Mouse (Mus musculus) ovary, postnatal 14 days (tissue): ENCODE results near the gene Samhd1.
"Not testable (repeated sequence)": the region's sequence is repeated elsewhere in the genome, so short reads cannot be mapped to it uniquely, and the experiment has no call there.

Experiments
- DNase-seq: peaks from one replicate; pipeline ENCODE4 v3.0.0; 2022; ENCODE audit warnings: low spot score

The Samhd1 gene

DNA sequence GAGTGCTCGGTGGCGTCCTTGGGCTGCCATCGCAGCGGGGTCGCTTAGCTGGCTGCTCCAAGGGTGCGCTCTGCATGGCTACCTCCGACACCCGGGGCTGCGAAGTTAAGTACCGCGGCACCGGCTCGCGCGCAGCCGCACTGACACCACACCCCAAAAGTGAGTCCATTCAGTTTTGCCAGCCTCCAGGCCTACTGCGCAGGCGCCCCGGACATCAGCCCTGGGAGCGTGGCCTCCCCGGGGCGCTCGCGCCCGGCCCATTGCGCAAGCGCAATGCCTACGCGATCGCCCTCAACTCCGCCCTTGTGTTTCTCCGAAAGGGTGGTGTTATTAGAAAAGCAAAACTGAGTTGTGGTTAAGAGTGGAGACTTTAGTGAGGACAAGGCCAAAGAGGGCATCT, at the start of gene Samhd1:
Gene Samhd1, minus strand, starts transcription at position 252 of the 400 bp plus-strand sequence.
- peak; percentile 87 for DNase-seq

DNA sequence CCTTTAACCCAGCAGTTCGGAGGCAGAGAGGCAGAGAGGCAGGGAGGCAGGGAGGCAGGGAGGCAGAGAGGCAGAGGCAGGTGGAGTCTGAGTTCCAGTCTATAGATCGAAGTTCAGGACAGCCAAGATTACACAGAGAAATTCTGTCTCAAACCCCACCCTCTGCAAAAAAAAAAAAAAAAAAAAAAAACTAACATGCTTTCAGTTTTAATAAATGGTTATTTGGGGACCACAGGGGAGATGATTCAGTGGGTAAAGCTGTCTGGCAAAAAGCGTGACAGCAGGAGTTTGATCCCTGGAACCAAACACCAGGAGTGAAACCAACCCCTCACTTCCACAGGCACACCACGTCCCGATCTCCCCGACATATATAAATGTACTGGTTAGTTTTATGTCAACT, 43.1 kb upstream of the Samhd1 start:
- DNase-seq = no peak

GRCm38 (mm10) chr2:157176248-157176647, 41.2 kb upstream of the Samhd1 start:
- DNase-seq = no peak

DNA sequence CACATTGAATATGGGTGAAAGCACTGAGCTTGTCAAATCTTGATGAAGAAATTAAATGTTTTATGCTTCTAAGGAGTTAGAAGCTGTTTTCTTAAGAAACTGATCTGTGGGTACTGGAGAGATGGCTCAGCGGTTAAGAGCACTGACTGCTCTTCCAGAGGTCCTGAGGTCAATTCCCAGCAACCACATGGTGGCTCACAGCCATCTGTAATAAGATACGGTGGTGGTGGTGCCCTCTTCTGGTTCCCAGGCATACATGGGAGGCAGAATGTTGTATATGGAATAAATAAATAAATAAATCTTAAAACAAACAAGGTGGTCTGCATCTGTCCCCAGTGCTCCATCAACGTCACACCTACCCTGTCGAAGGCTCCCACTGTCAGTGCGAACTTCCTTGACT, 39.4 kb upstream of the Samhd1 start:
- no peak for DNase-seq

- DNase-seq = no peak
These were observed 38.5 kb upstream of the Samhd1 start for GRCm38 (mm10) chr2:157173555-157173954.

DNA sequence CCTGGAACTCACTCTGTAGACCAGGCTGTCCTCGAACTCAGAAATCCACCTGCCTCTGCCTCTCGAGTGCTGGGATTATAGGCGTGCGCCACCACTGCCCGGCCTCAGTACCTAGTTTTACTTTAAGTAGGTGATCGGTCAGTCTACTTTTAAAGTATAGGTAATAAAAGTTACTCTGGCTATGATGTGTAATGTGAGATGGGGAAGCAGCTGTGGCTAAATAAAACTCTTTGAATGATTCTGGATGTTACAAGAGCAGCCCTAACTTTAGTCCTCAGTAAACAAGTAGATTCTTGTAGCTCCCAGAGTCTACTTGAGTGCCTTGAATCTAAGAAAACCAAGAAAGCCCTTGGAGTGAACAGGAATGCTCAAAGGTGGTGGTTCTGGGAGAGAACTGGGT, 37.9 kb upstream of the Samhd1 start:
- no peak for DNase-seq

DNA sequence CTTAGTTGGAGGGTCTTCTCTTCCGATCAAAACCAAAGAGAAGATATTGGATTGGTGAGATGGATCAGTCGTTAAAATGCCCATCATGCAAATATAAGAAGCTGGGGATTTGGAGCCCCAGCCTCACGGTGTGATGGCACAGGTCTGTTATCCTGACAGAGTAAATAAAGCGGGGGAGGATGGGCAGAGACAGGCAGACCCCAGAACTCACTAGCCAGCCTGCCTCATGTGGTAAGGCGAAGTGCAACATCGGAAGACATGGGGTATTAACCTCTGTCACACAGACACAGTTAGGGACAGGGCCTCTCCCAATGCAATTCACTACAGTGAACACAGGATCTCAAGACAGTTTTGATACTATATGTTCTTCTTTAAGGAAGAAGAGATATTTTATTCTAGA, 35.6 kb upstream of the Samhd1 start:
- no peak for DNase-seq

GRCm38 (mm10) chr2:157170166-157170565, 35.1 kb upstream of the Samhd1 start:
- no peak for DNase-seq

DNA sequence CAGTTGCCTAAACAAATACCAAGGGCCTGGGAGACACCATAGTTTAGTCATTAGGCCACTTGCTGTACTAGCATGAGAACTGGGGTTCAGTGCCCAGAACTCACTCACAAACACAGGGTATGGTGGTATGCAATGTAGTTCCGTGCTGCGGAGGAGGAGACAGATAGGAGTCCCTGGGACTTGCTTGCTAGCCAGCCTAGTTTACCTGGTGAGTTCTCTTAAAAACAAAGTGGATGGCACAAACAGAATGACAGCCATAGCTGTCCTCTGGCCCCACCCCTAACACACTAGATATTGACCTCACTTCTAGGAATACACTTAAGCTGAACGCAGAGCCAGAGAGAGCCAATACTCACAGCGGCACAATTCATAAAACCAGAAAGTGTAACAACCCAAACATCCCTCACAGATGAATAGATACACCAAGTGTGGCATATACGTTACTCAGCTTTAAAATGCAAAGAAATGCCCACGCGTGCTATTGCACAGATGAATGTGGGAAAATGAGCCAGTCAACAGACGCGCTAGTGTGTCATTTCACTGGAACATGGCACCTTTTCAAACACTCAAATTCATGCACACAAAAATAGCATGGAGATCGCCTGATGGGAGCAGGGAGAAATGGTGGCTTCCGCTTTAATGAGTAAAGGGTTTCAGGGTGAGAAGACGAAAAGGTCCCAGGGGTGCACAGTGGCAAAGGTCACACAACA, 31.5 kb upstream of the Samhd1 start:
- no peak for DNase-seq

DNA sequence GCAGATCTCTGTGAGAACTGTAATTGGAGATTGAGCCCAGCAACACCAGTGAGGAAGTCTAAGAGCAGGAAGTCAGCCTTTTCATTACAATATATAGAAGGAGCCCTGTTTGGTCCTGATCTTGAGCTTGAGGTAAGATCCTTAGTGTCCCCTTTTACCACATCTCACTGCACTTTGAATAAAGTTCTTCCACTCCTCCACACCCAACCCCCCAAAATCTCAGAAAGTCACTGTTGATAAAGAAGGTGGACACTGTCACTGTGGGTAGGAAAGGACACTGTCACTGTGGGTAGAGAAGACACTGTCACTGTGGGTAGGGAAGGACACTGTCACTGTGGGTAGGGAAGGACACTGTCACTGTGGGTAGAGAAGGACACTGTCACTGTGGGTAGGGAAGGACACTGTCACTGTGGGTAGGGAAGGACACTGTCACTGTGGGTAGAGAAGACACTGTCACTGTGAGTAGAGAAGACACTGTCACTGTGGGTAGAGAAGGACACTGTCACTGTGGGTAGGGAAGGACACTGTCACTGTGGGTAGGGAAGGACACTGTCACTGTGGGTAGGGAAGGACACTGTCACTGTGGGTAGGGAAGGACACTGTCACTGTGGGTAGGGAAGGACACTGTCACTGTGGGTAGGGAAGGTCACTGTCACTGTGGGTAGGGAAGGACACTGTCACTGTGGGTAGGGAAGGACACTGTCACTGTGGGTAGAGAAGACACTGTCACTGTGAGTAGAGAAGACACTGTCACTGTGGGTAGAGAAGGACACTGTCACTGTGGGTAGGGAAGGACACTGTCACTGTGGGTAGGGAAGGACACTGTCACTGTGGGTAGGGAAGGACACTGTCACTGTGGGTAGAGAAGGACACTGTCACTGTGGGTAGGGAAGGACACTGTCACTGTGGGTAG, 30.5 kb upstream of the Samhd1 start:
- not testable (repeated sequence) for DNase-seq

DNA sequence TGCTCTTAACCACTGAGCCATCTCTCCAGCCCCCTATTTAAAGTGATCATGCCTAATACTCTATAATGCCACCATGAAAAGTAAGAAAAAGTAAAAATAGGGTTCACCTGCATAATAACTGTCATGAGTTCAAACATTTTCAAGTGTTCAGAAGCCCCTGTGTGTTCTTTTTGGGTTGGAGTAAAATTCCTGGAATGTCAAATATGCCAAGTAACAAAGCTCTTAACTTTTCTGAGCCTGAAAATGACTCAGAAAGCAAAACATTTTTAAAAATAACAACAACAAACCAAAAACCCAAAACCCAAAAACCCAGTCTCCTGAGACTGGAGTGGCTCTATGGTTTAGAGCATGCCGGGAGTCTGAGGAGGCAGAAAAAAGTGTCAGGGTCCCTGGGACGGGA, 29.0 kb upstream of the Samhd1 start:
- DNase-seq = no peak

- no peak for DNase-seq
These were observed 21.0 kb upstream of the Samhd1 start for GRCm38 (mm10) chr2:157156079-157156478.

- no peak for DNase-seq
These were observed 18.2 kb upstream of the Samhd1 start for GRCm38 (mm10) chr2:157153235-157153634.

GRCm38 (mm10) chr2:157148417-157148816, 13.4 kb upstream of the Samhd1 start:
- DNase-seq = no peak

DNA sequence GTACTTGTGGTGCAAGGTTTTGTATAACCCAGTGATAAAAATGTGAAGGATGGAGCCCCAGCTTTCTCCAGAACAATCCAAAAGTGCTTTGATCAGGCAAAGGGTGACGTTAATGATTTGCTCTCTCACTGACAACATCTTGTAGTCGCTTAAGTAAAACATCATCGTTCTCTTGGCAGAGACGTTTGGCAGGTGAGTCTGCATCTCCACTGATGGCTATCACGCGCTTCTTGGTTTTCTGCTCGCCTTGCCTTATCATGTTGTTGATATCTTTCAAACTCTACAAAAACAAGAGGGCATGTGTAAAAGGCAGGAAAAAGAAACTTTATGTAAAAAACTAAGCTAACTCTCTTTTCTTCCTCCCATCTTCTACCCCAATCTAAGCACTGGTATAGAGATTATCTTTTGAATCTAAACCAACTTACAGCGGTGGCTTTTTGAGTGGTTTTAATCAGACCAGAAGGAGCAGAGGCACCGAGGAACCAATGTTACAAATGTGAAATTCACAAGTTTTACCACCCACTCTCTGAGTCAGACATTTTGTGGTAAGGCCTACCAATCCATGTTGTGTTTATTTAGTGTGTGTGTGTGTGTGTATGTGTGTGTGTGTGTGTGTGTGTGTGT, 12.4 kb upstream of the Samhd1 start:
- no peak for DNase-seq

DNA sequence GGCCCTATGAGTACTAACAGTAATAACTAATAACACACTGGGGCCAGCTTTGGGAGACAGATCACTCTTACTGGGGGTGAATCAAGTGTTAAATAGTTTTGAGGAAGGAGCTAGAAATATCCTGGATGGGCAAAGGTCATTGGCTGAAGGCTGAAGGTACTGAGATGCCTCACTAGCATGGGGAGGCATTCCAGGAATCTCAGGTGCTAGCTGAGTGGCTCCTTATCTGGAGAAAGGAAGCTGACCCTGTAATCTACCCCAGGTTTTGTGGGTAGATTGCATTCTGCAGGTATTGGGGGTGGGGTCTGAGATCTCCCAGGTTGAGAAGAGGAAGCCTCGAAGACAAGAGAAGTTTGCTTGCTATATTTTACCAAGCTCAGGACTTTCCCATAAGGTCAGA, 10.1 kb upstream of the Samhd1 start:
- DNase-seq = no peak

GRCm38 (mm10) chr2:157144132-157144531, 9.1 kb upstream of the Samhd1 start:
- no peak for DNase-seq

DNA sequence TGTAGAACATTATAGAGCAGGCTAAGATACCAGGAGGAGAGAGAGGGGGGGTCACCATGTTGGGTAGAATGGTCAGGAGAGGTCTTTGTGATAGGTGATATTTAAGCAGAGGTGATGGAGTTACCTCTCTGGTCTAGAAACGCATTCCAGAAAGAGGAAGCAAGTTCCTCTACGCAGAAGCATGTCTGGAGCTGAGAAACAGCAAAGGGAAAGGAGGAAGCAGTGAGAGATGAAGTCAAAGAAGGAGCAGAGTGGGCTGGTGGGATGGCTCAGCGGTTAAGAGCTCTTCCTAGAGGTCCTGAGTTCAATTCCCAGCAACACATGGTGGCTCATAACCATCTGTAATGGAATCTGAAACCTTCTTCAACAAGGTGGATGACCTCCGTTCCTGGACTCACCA, 6.9 kb upstream of the Samhd1 start:
- no peak for DNase-seq

DNA sequence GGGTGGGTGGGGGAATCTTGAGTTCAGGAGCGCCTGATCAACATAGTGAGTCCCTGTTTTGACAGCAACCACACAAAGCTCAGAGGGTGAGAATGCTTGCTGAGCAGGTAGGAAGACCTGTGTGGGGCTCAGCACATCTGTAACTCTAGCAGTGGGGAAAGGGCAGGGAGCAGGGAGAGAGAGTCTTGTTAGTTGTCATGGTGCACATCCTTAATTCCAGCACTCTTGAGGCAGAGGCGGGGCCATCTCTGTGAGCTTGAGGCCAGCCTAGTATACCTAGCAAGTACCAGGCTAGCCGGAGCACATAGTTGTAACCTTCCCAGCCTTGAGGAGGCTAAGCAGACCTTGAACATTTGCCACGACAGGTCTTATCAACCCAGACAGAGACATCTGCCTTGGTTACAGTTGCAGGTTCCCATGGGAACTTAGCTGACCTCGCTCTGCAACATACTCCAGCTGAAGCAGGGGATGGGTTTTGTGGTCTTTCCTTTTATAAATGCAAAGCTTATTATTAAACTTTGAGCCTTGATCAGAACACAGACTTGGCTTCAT, 4.3 kb upstream of the Samhd1 start:
- no peak for DNase-seq

DNA sequence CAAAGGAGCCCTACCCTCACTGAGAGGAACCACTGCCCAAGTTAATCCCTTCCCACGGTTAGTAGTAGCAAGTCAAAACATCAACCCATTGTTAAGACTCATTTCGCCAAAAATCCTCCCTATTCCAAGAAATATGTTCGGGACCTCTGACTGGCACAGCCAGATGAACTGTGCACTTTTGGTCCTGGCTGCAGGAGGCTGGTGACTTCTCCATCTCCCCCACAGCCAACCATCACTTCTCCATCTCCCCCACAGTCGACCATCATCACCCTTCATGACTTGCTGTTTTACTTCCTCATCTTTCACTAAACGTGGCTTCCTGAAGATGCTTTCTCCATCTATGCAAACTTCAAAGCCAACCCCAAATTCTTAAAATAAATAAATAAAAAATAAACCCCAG, 3.7 kb upstream of the Samhd1 start:
- DNase-seq = no peak

GRCm38 (mm10) chr2:157137959-157138731, 3.1 kb upstream of the Samhd1 start:
- DNase-seq = no peak

DNA sequence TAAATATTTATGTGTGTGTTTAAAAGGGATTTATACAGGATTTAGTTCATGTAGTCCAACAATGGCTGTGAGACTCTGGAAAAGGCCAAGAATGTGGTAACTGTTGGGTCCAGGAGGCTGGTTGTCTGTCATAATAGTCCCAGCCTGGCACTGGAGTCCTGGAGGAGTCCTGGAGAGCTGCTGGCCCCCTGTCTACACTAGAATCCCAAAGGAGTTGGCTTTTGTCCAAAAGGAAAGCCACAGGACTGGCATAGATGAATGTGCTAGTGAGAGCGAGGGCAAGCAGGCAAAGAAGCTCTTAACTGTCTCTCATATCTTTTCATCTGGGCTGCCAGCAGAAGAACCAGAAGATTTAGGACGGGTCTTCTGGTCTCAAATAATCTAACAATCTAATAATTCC, 1.6 kb upstream of the Samhd1 start:
- DNase-seq = no peak
